Mouse (Mus musculus) kidney, adult 11 months (tissue): ENCODE data around the gene Krtap16-1.

Experiments used
- DNase-seq: peaks from one replicate; pipeline ENCODE4 v3.0.0; 2022

Gene Krtap16-1

GRCm38 (mm10) chr11:99986180-99986647 lies at the start of gene Krtap16-1:
Krtap16-1 (minus strand) TSS chr11:99986597.
- no peak for DNase-seq

- DNase-seq = no peak
Measured at GRCm38 (mm10) chr11:100029768-100030167, 43.4 kb upstream of the Krtap16-1 start, which contains the start of gene Krt33b. Krt33b (minus strand) TSS chr11:100029868.

GRCm38 (mm10) chr11:100021438-100021837 lies 35.0 kb upstream of the Krtap16-1 start:
- DNase-seq = no peak

- DNase-seq = no peak
Measured at GRCm38 (mm10) chr11:100019466-100019865, 33.1 kb upstream of the Krtap16-1 start.

GRCm38 (mm10) chr11:100016112-100016511 lies 29.7 kb upstream of the Krtap16-1 start, which contains the start of gene Krt33a:
Krt33a (minus strand) TSS chr11:100016212.
- DNase-seq = no peak

GRCm38 (mm10) chr11:100013691-100014171 lies 27.3 kb upstream of the Krtap16-1 start:
- no peak for DNase-seq

- DNase-seq = no peak
Measured at GRCm38 (mm10) chr11:100010682-100011081, 24.3 kb upstream of the Krtap16-1 start.

GRCm38 (mm10) chr11:100008336-100008735 lies 21.9 kb upstream of the Krtap16-1 start:
- no peak for DNase-seq

- no peak for DNase-seq
Measured at GRCm38 (mm10) chr11:100006624-100007023, 20.2 kb upstream of the Krtap16-1 start.

GRCm38 (mm10) chr11:100005905-100006304 lies 19.5 kb upstream of the Krtap16-1 start:
- DNase-seq = no peak

- DNase-seq = peak; percentile 12
Measured at GRCm38 (mm10) chr11:100004846-100005245, 18.4 kb upstream of the Krtap16-1 start.

- no peak for DNase-seq
Measured at GRCm38 (mm10) chr11:99999091-99999490, 12.7 kb upstream of the Krtap16-1 start.

GRCm38 (mm10) chr11:99994384-99994661 lies 7.9 kb upstream of the Krtap16-1 start:
- no peak for DNase-seq

- DNase-seq = no peak
Measured at GRCm38 (mm10) chr11:99993620-99994383, 7.4 kb upstream of the Krtap16-1 start, which contains the start of gene Krtap17-1. Krtap17-1 (minus strand) TSS chr11:99993994.

- DNase-seq = no peak
Measured at GRCm38 (mm10) chr11:99990571-99990970, 4.2 kb upstream of the Krtap16-1 start.

GRCm38 (mm10) chr11:99989881-99990405 lies 3.5 kb upstream of the Krtap16-1 start:
- DNase-seq = no peak

GRCm38 (mm10) chr11:99988530-99988929 lies 2.1 kb upstream of the Krtap16-1 start:
- no peak for DNase-seq

- no peak for DNase-seq
Measured at GRCm38 (mm10) chr11:99985291-99986092, 905 bp downstream of the Krtap16-1 start.

GRCm38 (mm10) chr11:99983442-99983841 lies 3.0 kb downstream of the Krtap16-1 start:
- no peak for DNase-seq

GRCm38 (mm10) chr11:99982731-99983130 lies 3.7 kb downstream of the Krtap16-1 start:
- no peak for DNase-seq

GRCm38 (mm10) chr11:99978953-99979352 lies 7.4 kb downstream of the Krtap16-1 start, which contains the start of gene Krtap29-1:
Krtap29-1 (minus strand) TSS chr11:99979053.
- DNase-seq = no peak

- no peak for DNase-seq
Measured at GRCm38 (mm10) chr11:99965961-99966360, 20.4 kb downstream of the Krtap16-1 start.

- no peak for DNase-seq
Measured at GRCm38 (mm10) chr11:99964213-99964612, 22.2 kb downstream of the Krtap16-1 start.
